Mouse (Mus musculus) kidney, adult 2 months (tissue): ENCODE results near the gene Otub2.

Experiments
- CTCF ChIP-seq: fragments of 200-500 bp; conservative IDR thresholded peaks from 2 replicates; pipeline ENCODE4 v1.5.1; 2011; ENCODE audit warnings: low read depth, mild to moderate bottlenecking, control low read depth, low read length, moderate library complexity, mixed read lengths; ENCODE audit not compliant: insufficient read depth, insufficient read length
- POLR2A ChIP-seq: fragments of 200-500 bp; IDR thresholded peaks from one replicate; pipeline ENCODE4 v1.6.1; 2011; ENCODE audit warnings: low read depth, low read length, control low read depth

DNA sequence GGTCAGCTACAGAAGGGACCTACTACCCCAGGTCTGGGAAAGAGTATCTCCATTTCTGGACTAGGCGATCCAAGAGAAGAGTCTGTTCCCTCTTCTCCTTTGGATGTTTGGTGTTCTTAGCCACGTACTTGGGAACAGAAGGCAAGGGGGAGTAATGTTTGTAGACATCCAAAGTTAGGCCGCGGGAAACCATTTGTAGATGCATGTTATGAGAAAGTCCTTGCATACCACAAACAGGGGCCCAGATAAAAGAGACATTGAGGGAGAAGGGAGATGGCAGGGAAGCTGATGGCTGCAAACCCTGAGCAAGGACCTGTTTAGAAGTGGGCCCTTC lies 32.1 kb upstream of the Otub2 start:
- TF ChIP-seq POLR2A (no peak), CTCF (no peak)
